Mouse (Mus musculus) embryo, embryonic 11.5 days (tissue): ENCODE measurements around the gene Sh3pxd2b.

Experiments used
- DNase-seq: peaks from one replicate; pipeline ENCODE4 v3.0.0-alpha.2; 2012; ENCODE audit warnings: low read depth, low spot score

Gene Sh3pxd2b

DNA sequence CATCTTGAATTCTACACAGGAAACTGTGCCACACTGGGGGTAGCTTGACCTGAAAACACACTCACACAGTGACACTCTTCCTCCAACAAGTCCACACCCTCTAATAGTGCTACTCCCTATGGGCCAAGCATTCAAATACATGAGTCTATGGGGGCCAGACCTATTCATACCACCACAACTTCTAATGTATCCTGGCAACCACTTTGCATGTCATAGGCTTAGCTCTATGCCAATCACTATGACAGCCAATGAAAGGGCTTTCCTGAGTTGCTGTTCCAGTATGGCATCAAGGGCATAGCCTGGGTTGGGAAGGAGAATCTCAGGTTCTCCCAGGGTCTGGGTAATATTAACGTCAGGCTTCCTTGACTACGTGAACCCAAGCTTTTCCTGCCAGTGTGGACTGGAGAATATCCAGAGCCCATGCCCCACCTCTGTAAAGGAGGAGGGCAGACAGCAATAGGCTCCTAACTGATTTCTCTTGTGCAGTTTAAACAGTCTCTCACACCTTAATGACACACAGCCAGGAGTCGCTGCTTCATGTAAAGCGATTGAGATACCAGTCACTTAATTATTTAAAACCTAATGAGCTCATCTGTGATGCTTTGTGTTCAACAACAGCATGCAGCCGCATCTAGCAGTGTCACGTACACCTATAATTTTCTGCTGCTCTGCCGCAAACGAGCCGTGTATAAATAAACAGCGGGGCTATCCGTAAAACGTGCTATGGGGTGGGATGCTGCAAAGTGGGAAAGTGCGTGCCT lies 25.8 kb downstream of the Sh3pxd2b start:
- DNase-seq: no peak

DNA sequence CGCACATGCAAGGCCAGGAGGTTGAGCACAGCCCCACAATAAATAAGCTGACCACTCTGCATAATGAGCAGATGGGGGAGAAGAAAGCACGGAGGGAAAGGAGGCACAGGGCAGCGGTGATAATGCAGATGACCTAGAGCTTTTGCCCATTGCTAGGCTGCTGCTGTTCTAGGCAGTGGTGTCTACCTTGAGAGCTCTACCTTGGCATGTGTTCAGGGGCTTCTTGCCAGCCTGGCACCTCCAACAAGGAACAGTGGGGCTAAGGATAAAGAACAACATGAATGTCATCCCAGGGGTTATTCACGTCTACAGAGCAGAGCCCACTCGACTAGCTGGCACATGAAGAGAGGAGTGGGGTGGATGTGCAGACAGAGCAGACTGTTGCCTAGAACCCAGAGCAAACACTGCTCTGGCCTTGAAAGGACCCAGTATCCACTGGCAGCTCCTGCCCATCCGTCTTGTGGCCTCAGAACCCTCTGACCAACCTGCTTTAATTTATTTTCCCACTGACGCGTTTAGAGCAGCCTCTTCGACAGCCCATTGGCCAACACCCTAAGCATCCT lies 26.5 kb downstream of the Sh3pxd2b start:
- no peak for DNase-seq

DNA sequence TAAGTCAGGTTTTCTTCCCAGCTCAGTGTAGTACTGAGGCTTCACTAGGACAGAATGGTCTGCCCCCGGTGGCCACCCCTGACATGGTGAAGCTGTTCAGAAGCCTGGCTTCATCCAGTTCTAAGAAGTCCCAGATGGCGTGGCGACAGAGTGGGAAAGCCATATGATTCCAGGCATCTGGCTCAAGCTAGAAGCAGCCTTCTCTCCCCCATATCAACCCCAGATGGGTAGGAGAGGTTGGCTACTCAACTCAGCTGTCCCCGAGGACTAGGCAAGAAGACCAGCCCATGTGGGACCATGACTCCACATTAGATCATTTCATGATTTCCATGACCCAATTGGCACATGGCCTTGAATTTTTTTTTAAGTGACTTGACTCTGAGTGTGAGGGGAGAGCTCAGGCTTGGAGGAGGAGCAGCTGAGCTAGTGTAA lies 27.5 kb downstream of the Sh3pxd2b start:
- DNase-seq: no peak

DNA sequence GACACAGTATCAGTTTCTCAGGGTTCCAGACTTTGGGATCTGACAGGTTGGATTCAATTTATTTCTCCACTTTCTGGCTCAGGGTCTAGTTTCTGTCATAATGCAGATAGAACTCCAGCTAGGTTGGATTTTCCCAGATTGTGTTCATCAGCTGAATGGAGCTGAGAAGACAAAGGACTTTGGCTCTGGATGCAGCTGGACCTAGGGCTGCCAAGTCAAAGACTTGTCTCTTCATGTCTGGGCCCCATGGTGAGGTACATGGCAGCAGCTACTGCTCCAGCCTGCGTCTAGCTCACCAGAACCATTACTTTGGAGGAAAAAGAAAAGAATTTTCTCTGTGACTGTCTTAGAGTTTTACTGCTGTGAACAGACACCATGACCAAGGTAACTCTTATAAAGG lies 28.5 kb downstream of the Sh3pxd2b start:
- DNase-seq: no peak

DNA sequence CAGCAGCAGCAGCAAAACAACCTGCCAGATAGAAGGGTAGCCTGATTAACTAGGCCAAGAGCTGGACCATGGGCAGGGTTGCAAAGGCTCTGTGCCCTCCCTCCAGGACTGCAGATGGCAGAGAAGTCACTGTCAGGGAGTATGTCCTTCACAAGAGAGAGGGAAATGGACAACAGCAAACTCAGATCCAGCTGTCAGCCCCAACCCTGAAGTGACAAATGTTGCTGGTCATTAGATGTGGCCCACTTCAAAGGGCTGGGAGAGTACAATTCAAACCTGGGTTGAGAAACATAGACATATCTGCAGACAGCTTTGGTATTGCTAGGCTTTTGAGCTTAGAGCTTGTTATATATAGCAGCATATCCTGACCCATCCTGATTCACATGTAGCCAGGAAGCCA lies 32.3 kb downstream of the Sh3pxd2b start:
- no peak for DNase-seq

DNA sequence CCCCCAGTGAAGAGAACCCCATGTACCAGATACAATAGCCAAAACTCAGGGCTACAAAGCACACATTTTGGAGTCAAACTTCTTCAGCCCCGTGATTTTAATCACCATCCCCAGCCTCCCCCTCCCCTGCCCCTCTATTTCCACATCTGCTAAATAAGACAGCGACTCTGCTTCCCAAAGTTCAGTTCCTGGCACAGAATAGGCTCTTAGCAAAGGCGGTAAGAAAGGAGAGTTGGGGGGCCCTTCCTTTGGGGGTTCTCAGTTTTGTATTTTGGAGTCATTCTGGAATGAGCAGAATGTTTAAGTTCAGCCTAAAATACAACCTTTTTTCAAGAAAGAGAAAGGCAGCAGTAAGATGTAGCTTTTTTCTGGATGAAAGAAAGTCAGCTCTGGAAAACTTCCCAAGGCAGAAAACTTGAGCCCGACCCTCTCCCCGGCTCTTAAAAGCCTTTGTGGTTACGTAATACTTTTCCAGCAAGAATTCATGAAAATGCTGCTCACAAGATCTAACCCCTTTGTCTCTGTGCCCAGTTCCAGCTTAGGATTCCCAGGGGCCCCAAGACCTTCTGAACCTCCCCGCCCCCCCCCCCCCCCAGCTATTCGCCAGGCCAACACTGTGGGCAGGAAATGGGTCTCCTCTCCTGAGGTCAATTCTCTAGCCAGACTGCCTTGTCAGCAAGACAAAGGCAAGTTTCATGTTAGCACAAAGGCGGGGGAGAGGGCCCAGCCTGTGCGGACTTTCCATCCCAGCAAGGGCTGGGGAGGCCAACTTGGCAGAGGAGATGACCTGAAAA lies 35.9 kb downstream of the Sh3pxd2b start:
- peak; percentile 23 for DNase-seq

DNA sequence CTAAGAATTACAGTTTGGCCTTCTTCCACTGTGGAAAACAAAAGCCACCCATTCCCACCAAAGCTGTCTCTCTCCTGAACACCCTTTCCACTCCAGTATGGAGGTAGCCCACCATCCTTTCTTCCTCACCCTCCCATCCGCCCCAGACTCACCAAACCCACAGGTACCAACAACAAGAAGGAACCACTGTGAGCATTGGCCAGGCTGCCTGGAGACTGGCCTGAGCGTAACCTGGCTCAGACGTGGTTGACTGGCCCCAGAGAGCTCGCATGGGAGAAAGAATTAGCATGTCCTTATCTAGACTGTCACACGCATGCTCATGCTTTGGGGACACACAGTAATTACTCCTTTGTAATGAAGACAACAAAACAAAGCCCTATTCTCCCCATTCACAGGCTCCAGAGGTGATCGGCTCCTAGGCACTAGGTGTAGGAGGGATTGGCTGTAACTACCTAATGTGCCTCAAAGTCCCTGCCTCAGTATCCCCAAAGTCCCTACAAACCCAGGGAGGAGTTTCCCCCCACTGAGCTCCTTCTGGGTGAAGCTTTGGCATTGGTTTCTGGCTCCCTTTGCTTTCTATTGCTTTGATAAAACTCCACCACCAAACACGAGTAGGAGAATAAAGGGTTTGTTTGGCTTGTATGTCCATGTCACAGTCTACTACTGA lies 36.6 kb downstream of the Sh3pxd2b start:
- no peak for DNase-seq

DNA sequence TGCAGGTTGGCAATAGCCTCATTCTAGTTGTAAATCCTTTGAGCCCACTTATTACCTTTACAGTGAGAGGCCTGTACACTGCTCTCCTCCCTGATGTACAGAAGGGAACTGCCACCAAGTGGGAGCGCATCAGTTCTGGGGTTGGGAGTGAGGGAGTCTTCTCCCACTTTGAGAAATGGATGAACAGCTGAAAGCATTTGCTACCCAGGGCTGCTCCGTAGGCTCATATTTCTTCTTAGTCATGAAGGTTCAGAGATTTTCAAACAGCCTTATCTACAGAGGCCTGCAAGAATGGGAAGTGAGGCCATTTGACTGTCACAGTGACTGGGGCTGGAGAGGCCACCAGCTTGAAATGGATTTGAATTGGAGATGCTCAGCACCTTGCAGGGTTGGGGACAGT lies 38.4 kb downstream of the Sh3pxd2b start:
- no peak for DNase-seq

DNA sequence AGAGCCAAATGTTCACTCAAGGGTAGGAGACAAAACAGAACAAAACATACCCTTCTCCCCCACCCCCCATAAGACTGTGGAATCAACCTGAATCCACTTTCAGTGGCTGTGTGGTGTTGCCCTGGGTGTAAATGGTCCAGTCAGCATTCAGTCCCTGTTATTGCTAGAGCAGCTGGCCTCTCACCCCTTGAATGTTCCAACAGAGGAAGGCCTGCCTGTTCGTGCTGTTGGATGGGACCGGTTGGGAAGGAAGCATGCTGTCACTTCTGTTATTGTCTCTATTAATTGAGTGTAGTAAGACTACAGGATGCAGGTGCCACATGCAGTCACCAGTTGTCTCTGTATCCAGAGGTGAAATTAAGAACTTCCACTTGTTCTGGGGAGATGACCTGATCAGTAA lies 40.4 kb downstream of the Sh3pxd2b start:
- no peak for DNase-seq

DNA sequence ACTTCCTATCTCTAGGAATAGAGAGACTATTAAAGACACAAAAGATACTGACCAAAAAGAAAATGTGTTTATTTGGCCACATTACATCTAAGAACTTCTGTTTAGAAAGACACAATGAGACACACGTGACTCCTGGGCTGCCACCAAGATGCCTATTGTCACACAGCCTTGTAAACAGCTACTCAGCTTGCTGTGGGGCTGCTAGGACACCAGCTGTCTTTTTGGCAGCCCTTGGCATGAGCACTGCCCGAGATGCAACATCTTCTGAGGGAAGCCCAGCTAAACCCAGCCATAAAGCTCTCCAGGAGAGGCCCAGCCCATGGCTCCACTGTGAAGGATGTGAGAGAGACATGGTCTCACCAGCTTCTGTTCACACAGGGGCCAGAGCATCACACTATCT lies 45.5 kb downstream of the Sh3pxd2b start:
- no peak for DNase-seq

DNA sequence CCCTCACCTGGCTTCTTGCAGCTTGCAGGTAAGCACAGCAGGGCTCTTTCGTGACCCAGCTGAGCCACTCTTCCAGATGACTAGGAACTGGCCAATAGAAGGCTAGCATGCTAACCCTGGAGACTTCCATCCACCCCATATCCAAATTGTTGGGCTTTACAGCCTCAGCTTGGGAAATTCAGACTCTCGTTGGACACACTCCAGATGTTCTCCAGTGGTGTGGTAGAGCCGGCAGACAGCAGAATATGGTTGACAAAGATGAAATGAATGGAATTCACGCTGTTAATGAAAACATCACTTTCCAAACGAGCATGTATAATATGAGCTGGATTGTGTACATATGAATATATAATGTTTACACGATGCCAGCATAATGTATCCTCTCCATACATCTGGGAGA lies 48.2 kb downstream of the Sh3pxd2b start:
- no peak for DNase-seq

DNA sequence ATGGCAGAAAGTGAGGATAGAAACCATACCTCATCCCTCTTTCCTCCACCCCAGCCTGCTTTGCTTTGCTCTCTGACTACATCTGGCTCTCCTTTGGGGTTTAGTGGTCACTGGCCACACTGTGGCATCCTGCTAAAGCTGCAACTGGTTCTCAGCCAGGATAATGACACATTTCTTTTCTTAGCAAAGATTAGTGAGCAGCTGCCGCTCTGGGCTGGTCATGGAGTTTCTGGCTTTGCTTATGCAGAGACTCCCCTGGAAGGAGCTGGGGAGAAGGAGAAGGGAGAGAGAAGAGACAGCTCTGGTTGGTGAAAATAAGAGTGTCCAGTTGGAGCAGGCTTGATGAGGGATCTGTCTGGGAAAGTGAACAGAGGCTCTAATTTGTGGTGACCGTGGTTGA lies 50.8 kb downstream of the Sh3pxd2b start:
- DNase-seq: no peak

DNA sequence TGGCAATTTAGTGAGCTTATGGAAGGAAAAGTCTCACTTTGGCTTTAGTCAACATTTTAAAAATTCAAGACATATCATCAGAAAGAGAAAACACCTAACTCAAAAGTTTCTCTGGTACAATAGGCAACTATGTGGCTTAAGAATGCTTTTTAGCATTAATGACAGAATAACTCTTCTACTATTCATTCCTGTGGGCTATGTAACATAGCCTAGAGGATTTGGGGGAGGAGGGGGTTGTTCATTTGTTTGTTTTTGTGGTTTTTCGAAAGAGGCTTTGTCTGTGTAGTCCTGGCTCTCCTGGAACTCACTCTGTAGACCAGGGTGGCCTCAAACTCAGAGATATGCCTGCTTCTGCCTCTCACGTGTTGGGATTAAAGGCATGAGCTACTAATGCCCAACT lies 51.6 kb downstream of the Sh3pxd2b start:
- DNase-seq: no peak

DNA sequence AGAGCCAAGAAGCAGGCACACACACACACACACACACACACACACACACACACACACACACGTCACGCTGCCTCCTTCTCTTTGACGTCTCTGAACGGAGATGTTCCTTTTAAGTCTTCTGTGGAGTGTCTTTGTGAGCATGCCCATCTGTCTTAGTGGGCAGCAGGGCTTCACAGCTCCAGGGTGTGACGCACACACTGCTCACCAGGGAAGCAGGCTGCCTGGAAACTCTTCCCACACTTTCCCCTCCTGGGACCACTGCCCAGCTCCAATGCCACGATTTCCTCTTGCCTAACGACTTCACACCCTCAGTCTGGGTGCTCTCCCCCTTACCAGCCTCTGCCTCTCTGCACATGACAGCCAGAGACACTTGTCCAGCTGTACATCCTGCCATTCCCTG lies 55.1 kb downstream of the Sh3pxd2b start:
- DNase-seq: no peak

DNA sequence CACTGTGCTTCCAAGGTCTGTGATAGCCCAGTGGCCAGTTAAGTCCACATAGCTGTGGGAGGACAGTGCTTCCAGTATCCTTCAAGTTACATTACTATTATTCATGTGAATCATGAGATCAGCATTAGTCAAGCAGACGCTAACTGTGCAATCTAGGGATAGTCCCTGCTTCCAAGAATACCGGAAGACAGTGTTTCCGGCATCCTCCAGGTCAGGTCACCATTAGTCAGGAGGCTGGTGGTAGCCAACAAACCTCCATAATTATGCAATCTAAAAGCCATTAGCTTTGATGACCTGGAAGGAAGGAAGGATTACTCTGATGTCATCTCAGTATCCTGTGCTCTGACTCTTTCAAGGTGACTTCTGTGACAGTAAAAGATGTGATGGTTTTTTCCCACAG lies 57.1 kb downstream of the Sh3pxd2b start:
- DNase-seq: no peak

DNA sequence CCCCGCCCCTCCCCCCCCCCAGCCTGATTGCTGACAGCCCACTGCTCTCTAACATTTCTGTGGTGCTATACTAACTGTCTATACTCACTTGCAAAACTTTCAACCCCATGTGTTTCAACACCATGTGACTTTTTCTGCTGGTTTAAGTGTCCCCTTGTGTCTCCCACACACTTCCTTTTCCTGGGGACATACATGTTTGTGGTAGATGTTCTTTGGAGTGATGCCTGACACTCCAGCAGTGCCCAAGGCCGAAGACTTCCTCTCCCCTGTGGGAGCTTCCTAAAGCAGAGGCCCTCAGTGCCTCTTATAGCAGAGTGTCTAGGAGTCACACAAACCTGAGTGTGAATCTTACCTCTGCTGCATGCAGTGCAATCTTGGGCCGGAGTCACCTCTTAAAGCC lies 60.2 kb downstream of the Sh3pxd2b start:
- DNase-seq: no peak

DNA sequence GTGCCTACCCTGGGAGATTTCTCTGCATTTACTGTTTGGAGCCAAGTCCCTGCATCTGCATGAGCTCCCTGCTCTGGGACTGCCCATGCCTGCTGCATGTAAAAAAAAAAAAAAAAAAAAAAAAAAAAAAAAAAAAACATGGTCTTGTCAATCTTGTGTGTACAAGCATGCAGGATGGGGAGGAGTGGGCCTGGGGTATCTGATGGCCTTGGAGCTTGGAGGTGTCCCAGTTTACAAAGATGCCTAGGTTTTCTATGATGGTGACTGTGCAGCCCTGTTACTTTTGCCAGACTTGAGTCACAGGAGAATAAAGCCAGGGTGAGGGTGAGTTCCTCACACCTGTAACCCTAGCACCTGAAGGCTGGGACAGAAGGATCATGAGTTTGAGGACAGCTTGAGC lies 61.4 kb downstream of the Sh3pxd2b start:
- no peak for DNase-seq

DNA sequence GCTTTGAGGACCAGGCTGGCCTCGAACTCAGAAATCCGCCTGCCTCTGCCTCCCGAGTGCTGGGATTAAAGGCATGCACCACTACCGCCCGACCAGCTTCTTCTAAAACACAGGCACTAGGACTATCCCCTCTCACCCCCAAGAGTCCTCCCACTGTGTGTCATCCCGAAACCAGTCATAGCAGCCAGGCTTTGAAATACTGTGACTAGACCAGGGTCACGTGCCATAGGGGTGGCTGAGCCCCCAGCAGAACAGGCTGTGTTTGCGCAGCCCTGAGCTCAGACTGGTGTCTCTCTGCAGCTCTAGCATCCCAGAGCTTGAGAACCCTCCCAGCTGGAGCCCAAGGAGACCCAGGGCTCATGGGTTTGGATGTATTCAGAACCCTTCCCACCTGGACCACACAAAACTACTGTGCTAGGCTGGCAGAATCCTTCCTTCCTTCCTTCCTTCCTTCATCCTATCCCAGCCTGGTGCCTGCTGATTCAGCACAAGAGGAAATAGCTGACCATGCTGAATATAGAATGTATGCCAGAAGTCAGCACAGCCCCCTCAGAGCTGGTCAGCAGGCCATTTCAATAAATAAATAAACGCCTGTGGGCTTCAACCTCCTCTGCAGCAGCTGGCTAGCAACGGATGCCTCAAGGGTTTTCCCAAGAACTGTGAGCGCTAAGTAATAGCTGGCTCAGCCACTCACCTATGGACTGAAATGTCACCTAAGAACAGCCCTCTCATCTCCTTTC lies 62.4 kb downstream of the Sh3pxd2b start:
- no peak for DNase-seq

DNA sequence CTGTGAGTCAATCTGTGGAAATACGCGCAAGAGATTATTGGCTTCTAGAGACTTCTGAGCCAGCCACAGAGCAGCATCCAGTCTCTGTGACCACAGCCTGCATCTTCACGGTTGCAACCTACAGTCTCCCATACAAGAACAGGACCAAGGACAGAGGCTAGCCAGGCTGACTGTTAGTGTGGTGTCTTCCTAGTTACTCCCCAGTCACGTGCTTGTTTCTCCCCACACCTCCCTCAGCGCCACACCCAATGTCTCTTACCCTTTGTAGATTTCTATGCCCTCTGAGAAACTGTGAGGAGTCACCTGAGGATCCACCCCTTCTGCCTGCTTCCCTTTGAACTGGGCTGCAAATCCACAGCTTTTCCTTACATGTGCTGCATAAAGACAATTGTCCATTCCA lies 72.4 kb downstream of the Sh3pxd2b start:
- no peak for DNase-seq

DNA sequence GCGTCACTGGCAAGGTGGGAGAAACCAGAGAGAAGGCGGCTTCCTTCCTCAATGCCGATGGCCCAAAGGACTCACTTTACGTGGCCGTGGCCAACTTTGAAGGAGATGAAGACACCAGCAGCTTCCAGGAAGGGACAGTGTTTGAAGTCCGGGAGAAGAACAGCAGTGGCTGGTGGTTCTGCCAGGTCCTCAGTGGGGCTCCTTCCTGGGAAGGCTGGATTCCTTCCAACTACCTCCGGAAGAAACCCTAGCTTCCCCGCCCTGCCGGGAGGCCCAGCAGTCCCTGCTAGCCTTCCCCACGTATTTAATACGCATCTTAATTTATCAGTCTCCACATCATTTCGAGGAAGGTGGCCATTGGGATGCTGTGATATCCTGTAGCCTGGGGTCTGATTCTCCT lies 75.7 kb downstream of the Sh3pxd2b start:
- DNase-seq: no peak

DNA sequence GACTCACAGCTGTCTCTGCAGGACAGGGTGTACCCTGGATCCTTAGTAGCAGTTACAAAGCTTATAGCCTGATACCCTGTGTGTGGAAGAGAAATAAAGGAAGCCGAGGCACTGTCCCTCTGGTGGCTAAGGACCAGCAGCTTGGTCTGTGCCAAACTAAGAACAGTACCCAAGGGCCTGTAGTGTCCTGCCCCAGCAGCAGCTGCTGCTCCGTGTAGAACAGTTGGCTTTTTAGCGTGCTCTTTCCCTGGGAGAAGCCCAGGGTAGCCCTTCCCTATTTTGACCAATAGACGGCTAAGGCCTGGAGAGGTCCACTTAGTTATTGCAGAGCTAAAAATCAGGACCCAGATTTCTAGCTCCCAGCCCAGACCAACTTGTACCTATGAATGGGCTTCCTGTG lies 77.0 kb downstream of the Sh3pxd2b start:
- no peak for DNase-seq
